ENCODE assay signal across 7 mouse cellular contexts in genomic region chr12:82170461-82171279, GRCm38 (mm10). TPM values are rescaled to one million over a fixed set of nuclear protein-coding genes. Genes with fewer than 3 reads are reported as not detected.
DNase-seq lines count a peak whose midpoint lies in the region; ATAC-seq and TF ChIP-seq lines count a peak whose summit lies in the region.

No protein-coding gene starts in this region.

- intact Hi-C loops in gastrocnemius, postnatal 14 days (cut with DNase I; ENCODE audit: low total_unique reads), result no loop called here

- no peak for TF ChIP-seq CTCF in midbrain, postnatal 0 days (IDR thresholded peaks at IDR 0.05)

- peak overlapping the region; percentile 91 for H3K4me3 ChIP-seq in limb, embryonic 10.5 days
- peak overlapping the region; percentile 93 for H3K4me3 ChIP-seq in midbrain, postnatal 0 days (ENCODE audit: low read depth, low read length)

- H3K9me3 ChIP-seq in limb, embryonic 10.5 days (replicated peaks), result no peaks in the 10 kb centered on the region
- H3K9me3 ChIP-seq in midbrain, postnatal 0 days (ENCODE audit: low read length), result no peaks in the 10 kb centered on the region

- DNase-seq in right cerebral cortex, postnatal 4 days, result peak; percentile 22
- DNase-seq in right cerebral cortex, adult 18-20 months, result no peak
- peak; percentile 40 to 45 for DNase-seq in adrenal gland, postnatal 36 days
- DNase-seq in gastrocnemius, postnatal 14 days, result peak; percentile 17
- DNase-seq in limb, embryonic 10.5 days (ENCODE audit: low spot score), result no peak
- peak; percentile 28 for DNase-seq in midbrain, postnatal 0 days (ENCODE audit: low spot score)
- DNase-seq in spleen, adult 18-20 months, result no peak

- peak overlapping the region; percentile 92 for H3K9ac ChIP-seq in midbrain, postnatal 0 days (replicated peaks; ENCODE audit: low read length, poor library complexity, severe bottlenecking)

- peak overlapping the region; percentile 99 for H3K4me2 ChIP-seq in midbrain, postnatal 0 days (ENCODE audit: low read depth, low read length, poor library complexity, severe bottlenecking)

- peaks cover 39% of the 10 kb centered on the region for H3K4me1 ChIP-seq in limb, embryonic 10.5 days
- H3K4me1 ChIP-seq in midbrain, postnatal 0 days (ENCODE audit: insufficient read depth, low read length), result 0 out of 2 replicates have a peak, but pooled peaks cover 4% of the 10 kb centered on the region

- ATAC-seq in midbrain, postnatal 0 days (ENCODE audit: low FRiP score), result no peak

- no peaks in the 10 kb centered on the region for H3K27me3 ChIP-seq in limb, embryonic 10.5 days (ENCODE audit: low read depth, poor library complexity, severe bottlenecking)
- H3K27me3 ChIP-seq in midbrain, postnatal 0 days (ENCODE audit: insufficient read depth, low read length), result no peaks in the 10 kb centered on the region

- 3% methylated on average over 29 of the region's 29 CpGs for whole genome bisulfite sequencing in limb, embryonic 10.5 days
- 2% methylated on average over 29 of the region's 29 CpGs for WGBS in midbrain, postnatal 0 days

- H3K36me3 ChIP-seq in limb, embryonic 10.5 days, result peaks cover under 1% of the 10 kb centered on the region; the same call in 1 of the 2 replicates
- no peaks in the 10 kb centered on the region for H3K36me3 ChIP-seq in midbrain, postnatal 0 days (ENCODE audit: insufficient read depth, low read length)

- peak overlapping the region; percentile 98 for H3K27ac ChIP-seq in limb, embryonic 10.5 days
- peak overlapping the region; percentile 82 for H3K27ac ChIP-seq in midbrain, postnatal 0 days (ENCODE audit: low read depth, low read length)

RNA-seq across cellular contexts. Expression of gene Sipa1l1, which starts 1.6 kb away (rescaled TPM):
- total RNA-seq in adrenal gland, postnatal 36 days (2021), result 10 to 100 TPM; 24.3 to 26.9 TPM
- 10 to 100 TPM; 12.5 to 12.7 TPM for total RNA-seq in gastrocnemius, postnatal 14 days (2021)
- polyA plus RNA-seq in limb, embryonic 10.5 days (2016; fragmentation: Nextera tagmentation; extraction: Ambion mirVana), result 28.3 and 37.0 TPM in 2 replicates
- total RNA-seq in midbrain, postnatal 0 days (2014; rRNA removed), result 22.2 and 25.6 TPM in 2 replicates
- polyA plus RNA-seq in midbrain, postnatal 0 days (2015; fragmentation: Nextera tagmentation; extraction: Ambion mirVana), result 6.2 and 7.1 TPM in 2 replicates

Comparison
In these comparisons a context has a peak if more than half of its experiments do, and no peak if none do; other contexts are left out.
1. DNase-seq: peak in right cerebral cortex, postnatal 4 days (single experiment), adrenal gland, postnatal 36 days (2 of 2), gastrocnemius, postnatal 14 days (single experiment) and midbrain, postnatal 0 days (single experiment); none in right cerebral cortex, adult 18-20 months (single experiment), limb, embryonic 10.5 days (single experiment) and spleen, adult 18-20 months (0 of 2).